Mouse (Mus musculus): ENCODE results near the gene Spink4.

GRCm38 (mm10) chr4:40947565-40948159, 27.8 kb downstream of the Spink4 start:
- TF ChIP-seq CTCF (IDR thresholded peaks at IDR 0.05; ENCODE audit: low read depth, low read length): no peak
- no peak for TF ChIP-seq POLR2A (IDR thresholded peaks at IDR 0.05; ENCODE audit: borderline replicate concordance, low read depth, low read length)
